Mouse (Mus musculus) kidney, adult 2 months (tissue): ENCODE measurements around the gene Gm12216.
A peak's percentile ranks its signal among the peaks of the same experiment; 100 is the strongest.

Experiments
- CTCF ChIP-seq: fragments of 200-500 bp; conservative IDR thresholded peaks from 2 replicates; pipeline ENCODE4 v1.5.1; 2011; ENCODE audit warnings: low read depth, mild to moderate bottlenecking, control low read depth, low read length, moderate library complexity, mixed read lengths; ENCODE audit not compliant: insufficient read depth, insufficient read length
- POLR2A ChIP-seq: fragments of 200-500 bp; IDR thresholded peaks from one replicate; pipeline ENCODE4 v1.6.1; 2011; ENCODE audit warnings: low read depth, low read length, control low read depth

DNA sequence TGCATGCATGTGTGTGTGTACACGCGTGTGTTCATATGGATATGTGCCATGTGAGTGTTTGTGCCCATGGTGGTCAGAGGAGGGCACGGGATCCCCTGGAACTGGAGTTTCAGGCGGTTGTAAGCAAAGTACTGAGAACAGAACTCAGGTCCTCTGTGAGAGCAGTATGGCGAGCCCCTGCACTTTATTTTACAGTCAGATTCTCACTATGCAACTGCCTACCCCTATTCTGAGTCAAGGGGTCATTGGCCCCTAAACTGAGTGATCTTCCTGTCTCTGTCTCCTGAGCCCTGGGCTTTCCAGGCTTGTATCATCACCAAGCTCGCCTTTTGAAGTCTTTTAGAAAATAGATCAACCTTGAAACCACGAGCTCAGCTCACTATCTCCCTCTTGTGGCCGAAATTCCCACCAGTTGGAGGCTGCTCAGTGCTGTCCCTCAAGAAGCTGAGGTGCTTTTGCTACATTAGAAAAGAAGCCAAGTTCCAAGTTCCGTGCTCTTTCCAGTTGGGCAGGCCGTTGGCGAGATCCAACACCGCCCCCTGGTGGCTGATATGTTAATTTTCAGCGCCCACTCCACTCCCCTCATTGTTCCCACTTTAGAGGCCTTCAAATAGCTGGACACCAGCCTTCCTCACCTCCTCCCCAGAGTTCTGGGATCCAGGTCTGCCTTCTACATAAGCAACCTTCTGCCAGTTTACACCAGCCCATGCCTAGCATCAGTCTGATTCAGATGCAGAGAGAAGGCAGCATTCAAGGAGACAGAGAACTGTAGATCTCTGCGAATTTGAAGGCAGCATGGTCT is 122.1 kb downstream of the Gm12216 start:
- TF ChIP-seq POLR2A (no peak), CTCF (peak; percentile 69)
